Mouse (Mus musculus): ENCODE results near the gene Usp7.

DNA sequence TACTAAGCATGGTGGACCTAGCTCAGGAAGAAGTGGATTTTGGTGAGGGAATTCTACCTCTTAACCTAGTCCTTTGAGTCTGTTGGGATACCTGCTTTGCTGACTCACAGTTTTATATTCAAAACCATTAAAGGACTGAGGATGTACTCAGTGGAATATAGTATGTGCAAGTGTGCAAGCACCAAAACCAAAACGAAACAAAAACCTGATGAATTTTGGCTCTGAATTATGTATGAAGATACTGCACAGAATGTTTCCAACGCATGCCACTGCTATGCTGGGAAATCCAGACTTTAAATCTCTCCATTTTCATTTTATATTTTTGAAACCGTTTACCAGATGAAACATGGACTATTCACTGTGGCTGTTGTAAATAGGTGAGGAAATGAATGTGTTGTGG is 48.4 kb upstream of the Usp7 start:
- TF ChIP-seq POLR2A (IDR thresholded peaks at IDR 0.05; ENCODE audit: low read depth, low read length) (no peak), CTCF (conservative IDR thresholded peaks at IDR 0.05; ENCODE audit: insufficient read depth, insufficient read length, low read depth, low read length) (no peak)
